Mouse (Mus musculus) gastrocnemius, postnatal 4 days (tissue): Measurements from ENCODE around the gene Palb2. TPM values are rescaled to one million over a fixed set of nuclear protein-coding genes. Genes with fewer than 3 reads are reported as not detected.

ENCODE experiments used
- DNase-seq, 2 experiments: peaks; one replicate each; pipeline ENCODE4 v3.0.0; 2021 to 2022; ENCODE audit warnings: low spot score in 2 of 2, mixed read lengths in 2 of 2
- total RNA-seq, 2 experiments: library from RNA; stranded (reverse); gene quantifications; 2 replicates each; pipeline ENCODE4 v1.2.3; 2021

Gene Palb2
- total RNA-seq, 2 experiments from 2014 or later: 2.0 to 2.4 TPM

- DNase-seq: peak in 1 of 2 experiments; percentile 35
Observed at GRCm38 (mm10) chr7:122101014-122101746, 31.6 kb downstream of the Palb2 start.

GRCm38 (mm10) chr7:122099222-122099621 is 33.6 kb downstream of the Palb2 start:
- no peak for DNase-seq

GRCm38 (mm10) chr7:122098009-122098408 is 34.8 kb downstream of the Palb2 start:
- DNase-seq: no peak

- no peak for DNase-seq
Observed at GRCm38 (mm10) chr7:122094564-122095330, 38.0 kb downstream of the Palb2 start.

GRCm38 (mm10) chr7:122087195-122087982 is 45.4 kb downstream of the Palb2 start:
- DNase-seq: no peak

- no peak for DNase-seq
Observed at GRCm38 (mm10) chr7:122081071-122081470, 51.7 kb downstream of the Palb2 start.

- DNase-seq: no peak
Observed at GRCm38 (mm10) chr7:122079798-122080554, 52.8 kb downstream of the Palb2 start.

GRCm38 (mm10) chr7:122074374-122074773 is 58.4 kb downstream of the Palb2 start:
- no peak for DNase-seq

GRCm38 (mm10) chr7:122067517-122068381 is 65.0 kb downstream of the Palb2 start:
- DNase-seq: peak; percentile 29 to 42

- DNase-seq: peak; percentile 91 to 94
Observed at GRCm38 (mm10) chr7:122066945-122067516, 65.8 kb downstream of the Palb2 start, which contains the start of the genes Ubfd1 and Ears2. Gene Ubfd1 (plus strand): TSS chr7:122067175. Gene Ears2 (minus strand): TSS chr7:122067263.

GRCm38 (mm10) chr7:122066102-122066944 is 66.5 kb downstream of the Palb2 start:
- DNase-seq: no peak

- DNase-seq: no peak
Observed at GRCm38 (mm10) chr7:122065656-122066055, 67.1 kb downstream of the Palb2 start.

Other genes with a start within 250 kb of the Palb2 start
- gene Cog7, start 151.3 kb downstream of the Palb2 start, total RNA-seq: 10 to 100 TPM; 12.2 to 14.0 TPM
- gene Gga2, start 111.8 kb downstream of the Palb2 start, total RNA-seq: 10 to 100 TPM; 47.7 to 52.9 TPM
- 10 to 100 TPM; 53.0 to 57.4 TPM for gene Ubfd1, start 65.8 kb downstream of the Palb2 start, total RNA-seq
- 10 to 100 TPM; 13.2 to 14.1 TPM for gene Ears2, start 65.7 kb downstream of the Palb2 start, total RNA-seq
- gene Ndufab1, start 31.1 kb downstream of the Palb2 start, total RNA-seq: 100 to 1,000 TPM; 476 to 560 TPM
- gene Dctn5, start 56 bp upstream of the Palb2 start, total RNA-seq: 10 to 100 TPM; 51.9 to 52.1 TPM
- gene Plk1, start 26.5 kb upstream of the Palb2 start, total RNA-seq: 10 to 100 TPM; 15.1 to 18.8 TPM
- gene Ern2, start 53.2 kb upstream of the Palb2 start, total RNA-seq: not detected
- 1 to 10 TPM; 5.1 to 5.4 TPM for gene Chp2, start 86.5 kb upstream of the Palb2 start, total RNA-seq
- 1 to 10 TPM; 4.4 to 5.8 TPM for gene Prkcb, start 155.8 kb upstream of the Palb2 start, total RNA-seq